Mouse (Mus musculus): ENCODE data around the gene Hnrnpl.

DNA sequence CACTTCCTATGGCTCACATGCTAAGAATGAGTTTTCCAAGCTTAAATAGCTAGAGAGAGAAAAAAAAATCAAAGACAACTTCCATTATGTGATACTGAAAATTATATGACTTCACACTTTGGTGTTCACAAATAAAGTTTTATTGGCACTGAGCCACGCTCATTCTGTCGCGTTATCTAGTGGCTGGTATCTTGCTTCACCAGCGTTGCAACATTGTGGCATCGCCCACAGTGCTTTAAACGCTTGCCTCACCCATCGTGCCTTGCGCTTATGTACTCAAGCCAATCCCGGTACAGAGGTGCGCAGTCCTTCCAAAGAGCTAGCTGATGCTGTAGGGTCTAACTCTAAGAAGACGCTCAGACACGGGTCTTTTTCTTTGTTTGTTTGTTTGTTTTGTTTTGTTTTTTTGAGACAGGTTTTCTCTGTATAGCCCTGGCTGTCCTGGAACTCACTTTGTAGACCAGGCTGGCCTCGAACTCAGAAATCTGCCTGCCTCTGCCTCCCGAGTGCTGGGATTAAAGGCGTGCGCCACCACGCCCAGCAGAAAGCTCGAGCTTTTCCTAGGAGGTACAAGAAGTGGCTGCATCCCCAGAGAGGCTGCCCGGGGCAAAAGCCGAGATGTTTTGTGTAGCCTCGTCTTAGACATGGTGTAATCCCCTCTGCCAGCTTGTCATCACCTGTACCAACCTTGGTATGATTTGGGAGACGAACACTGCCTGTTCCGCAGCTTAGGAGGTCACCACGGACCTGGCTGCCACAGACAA, 62.7 kb downstream of the Hnrnpl start:
- TF ChIP-seq POLR2A (IDR thresholded peaks at IDR 0.05; ENCODE audit: extremely low read depth, insufficient read depth, low read length) (no peak), CTCF (IDR thresholded peaks at IDR 0.05; ENCODE audit: low read depth, low read length) (no peak)
